Mouse (Mus musculus) lung, embryonic 14.5 days (tissue): Measurements from ENCODE around the gene Ddi1. TPM values are rescaled to one million over a fixed set of nuclear protein-coding genes. Genes with fewer than 3 reads are reported as not detected.

Experiments
- ATAC-seq: fragments of 200-750 bp; cut with Nextera tagmentation; 2 replicates; pipeline ENCODE4 v1.8.0; 2017; ENCODE audit warnings: mild to moderate bottlenecking, moderate TSS enrichment, moderate library complexity; ENCODE audit not compliant: insufficient read depth
- DNase-seq: peaks from one replicate; pipeline ENCODE4 v3.0.0-alpha.2; 2015
- H3K27ac ChIP-seq: fragments of 300-500 bp; sonication (generic); 2 replicates; pipeline ENCODE4 v1.5.1; 2014; ENCODE audit warnings: low read depth, mild to moderate bottlenecking, moderate library complexity
- H3K27me3 ChIP-seq: fragments of 300-500 bp; sonication (generic); 2 replicates; pipeline ENCODE4 v1.6.1; 2014; ENCODE audit warnings: low read length, control low read depth; ENCODE audit not compliant: insufficient read depth
- H3K36me3 ChIP-seq: fragments of 300-500 bp; sonication (generic); 2 replicates; pipeline ENCODE4 v1.6.1; 2014; ENCODE audit warnings: control low read depth; ENCODE audit not compliant: insufficient read depth
- H3K4me1 ChIP-seq: fragments of 300-500 bp; sonication (generic); 2 replicates; pipeline ENCODE4 v1.6.1; 2014; ENCODE audit warnings: antibody characterized with exemption, control low read depth; ENCODE audit not compliant: insufficient read depth
- H3K4me2 ChIP-seq: fragments of 300-500 bp; sonication (generic); 2 replicates; pipeline ENCODE4 v1.6.1; 2014; ENCODE audit warnings: mild to moderate bottlenecking
- H3K4me3 ChIP-seq: fragments of 300-500 bp; sonication (generic); 2 replicates; pipeline ENCODE4 v1.5.1; 2014; ENCODE audit warnings: low read depth, low read length
- H3K9ac ChIP-seq: fragments of 300-500 bp; sonication (generic); 2 replicates; pipeline ENCODE4 v1.6.1; 2014
- H3K9me3 ChIP-seq: fragments of 300-500 bp; sonication (generic); 2 replicates; pipeline ENCODE4 v1.6.1; 2016; ENCODE audit warnings: low read depth, low read length, control low read depth
- CTCF ChIP-seq: IDR thresholded peaks from 2 replicates; pipeline ENCODE4 v1.5.1; 2016; ENCODE audit warnings: antibody characterized with exemption, low read depth
- WGBS: fragments of 180-500 bp; shearing (Covaris S2); extraction: QIAGEN DNeasy Blood & Tissue Kit; methylation state at CpG from one replicate; pipeline ENCODE4 v1.1.7; 2014; 5-methylcytosine and 5-hydroxymethylcytosine counted together
- polyA plus RNA-seq: library from polyadenylated mRNA; unstranded; fragments of >200 nt; fragmentation: Nextera tagmentation; extraction: Ambion mirVana; gene quantifications from 2 replicates; pipeline ENCODE4 v1.2.1, GENCODE M21; 2014

Gene Ddi1
- polyA plus RNA-seq, 1 experiment from 2014 or later = 0.11 TPM

GRCm38 (mm10) chr9:6212862-6213261 is 56.8 kb downstream of the Ddi1 start:
- Histone ChIP-seq H3K9ac (no peak overlapping the region), H3K4me2 (no peak overlapping the region), H3K9me3 (no peaks in the 10 kb centered on the region), H3K27ac (no peak overlapping the region), H3K36me3 (no peaks in the 10 kb centered on the region), H3K27me3 (no peaks in the 10 kb centered on the region), H3K4me3 (no peak overlapping the region), H3K4me1 (no peaks in the 10 kb centered on the region)
- DNase-seq = peak; percentile 20
- WGBS = 55% methylated on average over 5 of the region's 5 CpGs
- TF ChIP-seq CTCF = no peak
- ATAC-seq = no peak

Other genes starting within 250 kb of the Ddi1 start
- gene Pdgfd, start 101.3 kb downstream of the Ddi1 start, polyA plus RNA-seq = 5.1 TPM in 2 replicates